Mouse (Mus musculus) C2C12 (cell line): ENCODE results near the gene Tmem221. TPM values are rescaled to one million over a fixed set of nuclear protein-coding genes. Genes with fewer than 3 reads are reported as not detected.

Experiments
- H3K27me3 ChIP-seq: one replicate; pipeline ENCODE4 v1.6.1; 2011; ENCODE audit not compliant: control insufficient read depth, insufficient read depth, insufficient read length
- H3K36me3 ChIP-seq: one replicate; pipeline ENCODE4 v1.6.1; 2011; ENCODE audit not compliant: control insufficient read depth, insufficient read depth
- H3K4me3 ChIP-seq: one replicate; pipeline ENCODE4 v1.5.1; 2011; ENCODE audit warnings: mild to moderate bottlenecking, control low read depth; ENCODE audit not compliant: poor library complexity, insufficient read depth, severe bottlenecking
- H3K79me2 ChIP-seq: one replicate; pipeline ENCODE4 v1.6.1; 2011; ENCODE audit not compliant: control insufficient read depth, insufficient read depth
- H3K79me3 ChIP-seq: one replicate; pipeline ENCODE4 v1.6.1; 2011; ENCODE audit warnings: low read depth, control low read depth
- H3ac ChIP-seq: one replicate; pipeline ENCODE3; 2011; ENCODE audit warnings: low read depth; ENCODE audit not compliant: control insufficient read depth, insufficient read length
- CEBPB ChIP-seq: IDR thresholded peaks from one replicate; pipeline ENCODE4 v1.6.1; 2011; ENCODE audit warnings: low read depth, mild to moderate bottlenecking, control low read depth, moderate library complexity
- CTCF ChIP-seq: IDR thresholded peaks from one replicate; pipeline ENCODE4 v1.5.1; 2011; ENCODE audit not compliant: control insufficient read depth, insufficient read depth, insufficient read length
- FOSL1 ChIP-seq: IDR thresholded peaks from one replicate; pipeline ENCODE4 v1.8.0; 2011; ENCODE audit warnings: mild to moderate bottlenecking, low read length; ENCODE audit not compliant: poor library complexity, insufficient read depth, severe bottlenecking
- MAX ChIP-seq: IDR thresholded peaks from one replicate; pipeline ENCODE4 v1.6.1; 2011; ENCODE audit warnings: mild to moderate bottlenecking, control low read depth
- MYOD1 ChIP-seq: IDR thresholded peaks from one replicate; pipeline ENCODE4 v1.6.1; 2011; ENCODE audit warnings: low read depth; ENCODE audit not compliant: control insufficient read depth, insufficient read length
- MYOG ChIP-seq: IDR thresholded peaks from one replicate; pipeline ENCODE4 v1.6.1; 2011; ENCODE audit not compliant: control insufficient read depth, insufficient read length; ENCODE audit errors: extremely low read depth
- USF1 ChIP-seq: IDR thresholded peaks from one replicate; pipeline ENCODE4 v1.6.1; 2011; ENCODE audit warnings: low read depth, mild to moderate bottlenecking, control low read depth, moderate library complexity
- polyA plus RNA-seq: library from polyadenylated mRNA; unstranded; fragments of >200 nt; fragmentation: generic; extraction: Trizol; gene quantifications from one replicate; pipeline ENCODE4 v1.2.1, GENCODE M21; 2012; ENCODE audit warnings: missing spikeins

Gene Tmem221
- polyA plus RNA-seq, 1 experiment: 0.18 TPM

DNA sequence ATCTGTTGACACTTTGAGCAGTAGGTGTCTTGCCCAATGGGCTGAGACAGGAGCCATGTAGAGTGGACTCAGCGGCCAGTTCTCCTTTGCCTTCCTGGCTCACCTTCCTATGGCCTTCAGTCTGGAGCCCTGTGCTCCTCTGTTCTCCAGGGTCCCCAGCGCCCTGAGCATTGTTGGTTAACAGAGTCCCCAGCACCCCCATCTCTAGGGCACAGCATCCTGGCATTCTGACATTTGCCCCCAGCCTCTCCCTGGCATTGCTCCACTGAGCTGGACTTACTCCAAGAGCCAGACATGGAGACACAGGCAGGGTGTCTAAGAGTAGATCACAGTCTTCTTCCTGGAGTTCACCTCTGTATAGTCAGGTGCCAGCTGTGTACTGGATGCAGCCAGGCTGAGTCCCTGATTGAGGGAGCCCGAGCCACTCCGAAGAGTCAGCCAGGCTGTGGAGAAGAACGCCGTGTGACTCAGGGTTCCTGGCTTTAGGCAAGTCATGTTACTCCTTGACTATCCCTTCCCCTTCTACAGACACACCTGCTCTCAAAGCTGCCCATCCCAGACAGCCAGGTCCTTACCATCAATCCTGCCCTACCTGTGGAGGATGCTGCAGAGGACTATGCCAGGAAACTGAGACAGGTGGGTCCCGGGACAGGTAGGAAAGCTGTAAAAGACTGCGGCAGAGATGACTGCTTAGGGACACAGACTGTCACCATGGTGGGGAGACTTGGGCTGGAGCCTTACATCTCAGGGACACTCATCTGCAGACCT lies 35.1 kb upstream of the Tmem221 start:
- Histone ChIP-seq H3K79me2 (peaks cover 22% of the 10 kb centered on the region), H3K27me3 (no peaks in the 10 kb centered on the region), H3K4me3 (no peak overlapping the region), H3K36me3 (peaks cover 3% of the 10 kb centered on the region), H3ac (no peak overlapping the region), H3K79me3 (peaks cover 10% of the 10 kb centered on the region)
- TF ChIP-seq USF1: no peak
- no peak for TF ChIP-seq MYOD1
- no peak for TF ChIP-seq MYOG
- no peak for TF ChIP-seq CTCF
- no peak for TF ChIP-seq MAX
- no peak for TF ChIP-seq CEBPB
- no peak for TF ChIP-seq FOSL1

GRCm38 (mm10) chr8:71592374-71593170 lies 33.9 kb upstream of the Tmem221 start:
- H3ac ChIP-seq: peak overlapping the region; percentile 96
- H3K27me3 ChIP-seq: no peaks in the 10 kb centered on the region
- H3K79me3 ChIP-seq: peaks cover 10% of the 10 kb centered on the region
- peak overlapping the region; percentile 76 for H3K4me3 ChIP-seq
- TF ChIP-seq FOSL1: no peak
- no peak for TF ChIP-seq USF1
- no peak for TF ChIP-seq MYOD1
- no peak for TF ChIP-seq MYOG
- TF ChIP-seq MAX: no peak
- no peak for TF ChIP-seq CEBPB
- TF ChIP-seq CTCF: no peak
- peaks cover 22% of the 10 kb centered on the region for H3K79me2 ChIP-seq
- peaks cover 3% of the 10 kb centered on the region for H3K36me3 ChIP-seq

DNA sequence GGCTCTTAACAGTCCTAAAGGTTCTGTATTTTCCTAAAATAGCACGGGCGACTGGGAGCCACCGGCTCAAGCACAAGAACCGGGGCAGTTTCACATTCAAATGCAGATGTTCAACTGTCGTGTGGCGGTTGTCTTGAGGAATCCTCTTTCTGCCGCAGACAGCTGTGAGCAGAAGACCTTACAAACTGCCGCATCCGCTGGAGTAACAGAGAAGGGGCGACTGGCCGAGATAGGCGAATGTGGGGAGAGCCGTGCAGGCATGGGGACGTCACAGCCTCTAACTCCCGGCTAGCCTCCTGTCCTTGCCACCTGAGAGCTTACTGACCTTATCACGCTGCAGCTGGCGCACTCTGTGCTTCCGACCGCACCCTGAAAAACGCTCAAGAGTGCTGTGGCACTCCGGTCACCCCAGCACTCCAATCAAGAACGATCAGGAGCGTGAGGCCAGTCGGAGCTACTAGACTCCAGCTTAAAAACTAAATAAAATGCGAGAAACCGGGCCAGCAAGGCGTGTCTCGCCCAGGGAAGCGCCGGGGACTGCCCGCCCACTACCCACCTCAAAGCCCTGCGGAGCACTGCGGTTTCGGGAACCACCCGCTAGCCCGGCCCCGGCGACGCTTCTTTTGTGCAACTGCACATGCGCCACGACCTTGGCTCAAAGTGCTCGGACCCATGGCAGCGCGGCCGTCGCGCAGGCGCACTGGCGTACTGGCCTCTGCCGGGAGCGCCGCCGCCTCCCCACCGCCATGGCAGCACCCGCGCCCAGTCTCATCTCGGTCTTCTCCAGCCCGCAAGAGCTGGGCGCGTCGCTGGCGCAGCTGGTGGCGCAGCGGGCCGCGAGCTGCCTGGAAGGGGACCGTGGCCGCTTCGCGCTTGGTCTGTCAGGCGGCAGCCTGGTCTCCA lies 33.1 kb upstream of the Tmem221 start, which contains the start of gene Pgls:
Gene Pgls (plus strand): TSS at position 706 of the 903 bp plus-strand sequence.
- Histone ChIP-seq H3K36me3 (peaks cover 9% of the 10 kb centered on the region), H3K4me3 (peak within 1 kb of the TSS; percentile 76), H3K79me3 (peaks cover 10% of the 10 kb centered on the region), H3K79me2 (peaks cover 22% of the 10 kb centered on the region), H3K27me3 (no peaks in the 10 kb centered on the region), H3ac (peak within 1 kb of the TSS; percentile 96)
- TF ChIP-seq MAX: peak; percentile 12
- TF ChIP-seq USF1: no peak
- peak; percentile 26 for TF ChIP-seq MYOD1

DNA sequence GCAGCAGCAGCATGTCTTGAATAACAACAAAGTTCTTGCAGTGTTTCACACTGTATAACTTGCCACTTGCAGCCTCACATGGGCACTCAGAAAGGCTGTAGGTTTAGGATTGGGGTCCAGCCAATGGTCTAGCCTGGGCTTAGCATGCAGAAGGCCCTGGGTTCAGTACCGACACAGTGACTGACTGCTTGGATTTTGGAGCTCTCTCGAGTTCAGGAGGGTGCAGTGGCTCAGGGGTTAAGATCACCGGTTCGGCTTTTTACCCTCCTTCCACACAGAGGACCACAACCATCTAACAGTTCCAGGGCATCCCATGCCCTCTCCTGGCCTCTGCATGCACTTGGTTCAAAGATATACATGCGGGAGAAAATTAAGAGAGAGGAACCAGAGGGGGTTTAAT lies 32.3 kb upstream of the Tmem221 start:
- Histone ChIP-seq H3K27me3 (no peaks in the 10 kb centered on the region), H3K36me3 (peaks cover 13% of the 10 kb centered on the region), H3K79me3 (peaks cover 10% of the 10 kb centered on the region), H3K79me2 (peaks cover 22% of the 10 kb centered on the region), H3K4me3 (peak overlapping the region; percentile 76), H3ac (no peak overlapping the region)
- TF ChIP-seq FOSL1: no peak
- TF ChIP-seq MAX: no peak
- no peak for TF ChIP-seq MYOD1
- TF ChIP-seq CEBPB: no peak

GRCm38 (mm10) chr8:71588762-71589161 lies 30.1 kb upstream of the Tmem221 start:
- Histone ChIP-seq H3ac (no peak overlapping the region), H3K79me3 (peaks cover 10% of the 10 kb centered on the region), H3K4me3 (no peak overlapping the region), H3K36me3 (peaks cover 33% of the 10 kb centered on the region), H3K27me3 (no peaks in the 10 kb centered on the region), H3K79me2 (peaks cover 19% of the 10 kb centered on the region)
- TF ChIP-seq MYOG: no peak
- TF ChIP-seq MAX: no peak
- TF ChIP-seq CEBPB: no peak
- no peak for TF ChIP-seq FOSL1
- TF ChIP-seq MYOD1: no peak
- no peak for TF ChIP-seq USF1
- TF ChIP-seq CTCF: no peak
